Mouse (Mus musculus) B cell, adult 2 months (primary cell): ENCODE results near the gene 4930404N11Rik.

Source experiments
- DNase-seq, 2 experiments: peaks; one replicate each; pipeline ENCODE4 v3.0.0; 2022

Gene 4930404N11Rik

DNA sequence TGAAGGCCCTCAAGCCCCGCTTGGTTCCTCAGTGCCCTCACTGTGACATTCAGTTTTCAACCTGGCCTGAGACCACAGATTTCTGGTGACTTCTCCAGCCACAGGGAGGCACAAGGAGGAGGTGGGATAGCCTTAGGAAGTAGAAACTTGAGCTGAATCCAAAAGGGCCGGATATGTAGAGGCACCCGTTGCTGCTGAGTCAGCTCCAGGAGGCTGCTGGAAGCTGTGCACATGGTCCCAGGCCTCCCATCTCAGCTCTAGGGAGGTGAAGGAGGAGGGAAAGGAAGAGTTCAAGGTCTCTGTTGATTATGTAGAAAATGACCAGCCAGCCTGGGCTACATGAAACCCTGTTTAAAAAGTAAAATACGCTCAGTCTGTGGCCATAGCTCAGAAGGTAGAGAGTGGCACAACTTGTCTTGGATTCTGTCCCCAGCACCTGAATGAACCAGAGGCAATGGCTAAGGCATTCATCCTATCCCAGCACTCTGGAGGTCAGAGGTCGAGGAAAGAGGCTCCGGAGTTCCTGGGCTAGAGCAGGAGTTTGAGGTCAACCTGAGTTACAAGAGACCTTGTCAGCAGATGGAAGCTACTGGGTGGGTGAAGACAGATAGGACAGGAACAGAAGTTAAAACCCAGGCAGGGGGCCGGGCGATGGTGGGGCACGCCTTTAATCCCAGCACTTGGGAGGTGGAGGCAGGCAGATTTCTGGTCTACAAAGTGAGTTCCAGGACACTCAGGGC is 10.7 kb downstream of the 4930404N11Rik start:
- DNase-seq: no peak

DNA sequence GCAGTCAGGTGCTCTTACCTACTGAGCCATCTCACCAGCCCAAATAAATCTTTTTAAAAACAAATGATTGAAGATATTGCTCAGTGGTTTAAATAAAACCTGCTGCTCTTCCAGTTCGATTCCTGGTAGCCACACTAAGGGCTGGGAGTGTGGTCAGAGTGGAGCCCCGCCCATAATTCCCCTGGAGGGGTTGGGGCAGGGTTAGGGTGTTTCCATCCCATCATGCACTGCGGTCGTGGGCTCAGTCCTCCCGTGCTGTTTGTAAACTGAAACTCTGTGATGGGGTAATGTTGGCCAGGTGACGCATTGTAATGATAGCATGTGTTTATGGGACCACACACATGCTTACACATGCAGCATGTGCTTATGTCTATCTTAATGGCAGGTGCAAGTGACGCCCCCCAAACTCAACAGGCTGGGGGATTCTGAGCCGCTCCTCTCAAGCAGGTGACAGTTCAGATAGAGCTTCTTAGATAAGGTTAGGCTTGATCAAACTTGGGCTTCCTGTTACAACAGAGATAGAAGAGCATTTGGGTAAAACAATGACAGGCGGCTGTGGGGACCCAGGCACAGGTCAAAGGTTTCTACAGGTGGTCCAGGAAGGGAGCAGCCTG is 13.8 kb downstream of the 4930404N11Rik start:
- DNase-seq: peak; percentile 36 to 47

DNA sequence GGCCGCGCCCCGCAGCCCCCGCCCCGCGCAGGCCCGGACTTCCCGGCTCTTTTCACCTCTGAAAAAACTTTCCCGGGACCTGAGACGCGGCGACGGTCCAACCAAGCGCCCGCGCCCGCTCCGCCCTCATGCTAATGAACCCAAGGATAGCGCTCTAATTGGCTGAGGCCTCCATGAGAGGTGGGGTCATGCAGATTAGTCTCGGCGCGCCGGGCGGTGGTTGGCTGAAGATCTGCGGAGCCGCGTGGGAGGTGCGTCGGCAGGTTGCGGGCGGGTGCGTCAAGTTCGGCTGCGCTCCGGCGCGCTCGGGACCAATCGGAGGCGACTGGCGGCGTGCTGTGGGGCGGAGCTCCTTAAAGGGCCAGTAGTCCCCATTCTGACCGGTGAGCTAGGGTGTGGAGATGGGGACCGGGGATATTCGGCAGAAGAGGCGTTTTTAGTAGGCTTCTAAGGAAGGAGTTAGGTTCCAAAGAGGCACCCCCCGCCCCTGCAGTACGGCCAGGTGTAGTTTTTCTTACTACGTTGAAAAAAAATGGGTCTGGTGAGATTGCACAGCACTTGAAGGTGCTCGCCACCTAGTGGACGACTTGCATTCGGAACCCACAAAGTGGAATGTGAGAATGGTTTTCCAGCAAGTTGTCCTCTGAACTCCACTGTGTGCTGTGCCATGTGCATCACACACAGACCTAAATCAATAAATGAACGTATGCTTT is 15.1 kb downstream of the 4930404N11Rik start, which contains the start of gene Hmg20b:
Gene Hmg20b, minus strand, starts transcription at position 130 of the 713 bp plus-strand sequence.
- DNase-seq: peak; percentile 97 to 98

DNA sequence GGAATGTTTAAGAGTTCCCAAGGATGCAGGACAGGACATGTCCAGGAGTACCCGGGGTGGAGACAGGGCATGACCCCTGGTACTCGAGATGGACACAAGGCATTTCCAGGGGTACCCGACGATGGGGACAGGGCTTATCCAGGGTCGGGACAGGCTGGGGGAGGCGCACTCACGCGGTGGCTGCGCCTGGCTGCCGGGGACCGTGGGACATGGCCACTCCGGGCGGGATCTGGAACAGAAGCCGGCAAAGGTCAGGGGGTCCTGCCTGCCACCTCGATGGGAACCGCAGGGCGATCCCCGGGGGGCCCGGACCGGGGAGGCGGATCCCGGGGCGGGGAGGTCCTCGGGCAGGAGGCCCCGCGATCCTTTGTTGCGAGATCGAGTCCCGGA is 15.7 kb downstream of the 4930404N11Rik start:
- DNase-seq: peak in 1 of 2 experiments; percentile 26

DNA sequence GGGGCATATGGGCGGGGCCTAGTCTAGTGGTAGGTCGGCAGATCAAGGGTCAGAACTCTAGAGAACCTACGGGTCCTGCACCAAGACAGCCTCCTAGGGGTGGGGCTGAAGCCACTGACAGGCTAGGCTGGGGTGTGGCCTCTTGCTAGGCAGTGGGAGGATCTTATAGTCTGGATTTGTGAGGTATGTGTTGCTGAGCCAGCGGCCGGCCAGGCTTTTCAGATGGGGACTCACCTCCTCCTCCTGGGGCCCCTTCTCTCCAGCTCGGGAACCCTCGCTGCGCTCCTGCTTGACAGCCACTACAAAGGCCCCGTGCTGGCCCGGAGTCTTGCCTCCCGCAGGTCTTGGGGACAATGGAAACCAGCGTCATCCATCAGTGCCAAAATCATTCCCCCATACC is 16.5 kb downstream of the 4930404N11Rik start:
- DNase-seq: peak; percentile 30 to 35

DNA sequence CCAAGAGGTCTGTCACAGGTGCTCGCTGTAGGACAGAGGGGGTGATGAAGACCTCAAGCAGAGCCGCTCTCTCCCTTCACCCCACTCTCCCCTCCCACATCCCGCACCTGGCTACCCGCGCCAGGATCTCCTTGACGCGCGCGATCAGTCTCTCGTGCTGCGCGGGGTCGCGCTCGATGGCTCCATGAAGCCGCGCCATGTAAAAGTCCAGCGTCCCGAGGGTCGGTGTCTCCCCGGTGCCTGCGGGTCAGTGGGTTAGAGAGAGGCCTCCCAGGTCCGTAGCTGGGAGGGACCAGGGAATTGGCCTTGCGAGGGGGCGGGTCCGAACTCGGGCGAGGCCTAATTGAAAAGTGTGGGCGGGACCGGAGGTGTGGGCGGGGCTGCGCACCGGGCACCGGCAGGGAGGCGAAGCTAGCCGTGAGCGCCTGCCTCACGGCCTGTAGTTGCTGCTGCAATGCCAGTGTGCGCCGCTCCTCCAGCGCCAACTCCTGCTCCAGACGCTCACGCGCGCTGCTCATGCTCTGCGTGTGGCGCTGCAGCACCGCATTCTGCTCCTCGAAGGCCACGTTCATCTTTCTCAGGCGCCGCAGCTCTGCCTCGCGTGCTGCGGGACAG is 19.1 kb downstream of the 4930404N11Rik start:
- DNase-seq: peak; percentile 73 to 74

DNA sequence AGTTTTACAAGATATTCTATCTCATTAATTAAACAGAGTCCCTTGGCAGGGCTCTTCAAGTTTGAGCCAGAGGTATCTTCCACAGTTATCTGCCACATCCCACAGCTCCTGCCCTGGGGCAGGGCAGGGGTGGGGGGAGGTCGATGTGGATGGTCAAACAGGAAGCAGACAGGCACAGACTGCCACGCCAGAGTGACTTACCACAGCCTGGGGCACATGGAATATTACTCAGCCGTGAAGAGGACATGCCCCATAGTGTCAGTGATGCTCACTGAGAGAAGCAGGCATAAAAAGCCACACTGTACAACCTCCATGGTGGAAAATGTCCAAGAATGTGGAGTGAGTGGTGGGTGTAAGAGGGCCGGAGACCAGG is 20.5 kb downstream of the 4930404N11Rik start:
- DNase-seq: no peak

DNA sequence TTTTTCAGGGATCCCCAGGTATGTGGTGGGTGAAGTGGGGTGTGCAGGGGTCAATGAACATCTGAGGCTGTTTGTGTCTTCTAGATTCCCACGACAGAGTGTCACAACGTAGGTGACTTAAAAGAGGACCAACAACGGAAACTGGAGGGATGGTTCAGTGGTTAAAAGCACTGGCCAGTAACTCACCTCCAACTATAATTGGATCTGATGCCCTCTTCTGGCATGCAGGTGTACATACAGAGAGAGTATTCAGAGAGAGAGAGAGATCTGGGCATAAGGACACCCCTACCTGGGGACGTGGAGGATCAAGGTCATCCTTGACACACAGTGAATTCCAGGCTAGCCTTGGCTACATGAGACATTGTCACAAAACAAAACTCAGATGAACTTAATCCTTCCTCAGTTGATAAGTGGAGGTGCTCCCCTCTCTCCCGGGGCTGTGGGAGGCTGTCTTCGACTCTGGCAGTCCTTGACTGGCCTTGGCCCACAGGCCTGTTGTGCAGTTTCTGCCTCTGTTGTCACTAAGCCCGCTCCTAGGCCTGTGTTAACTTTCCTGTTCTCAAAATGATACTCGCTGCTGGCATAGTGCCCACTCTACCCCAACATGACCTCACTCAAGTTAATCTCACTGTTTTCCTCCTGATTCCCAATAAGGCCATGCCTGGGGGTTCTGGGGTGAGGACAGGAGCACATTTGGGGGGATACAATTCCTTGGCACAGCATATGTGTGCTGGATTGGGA is 21.0 kb downstream of the 4930404N11Rik start:
- peak; percentile 55 to 59 for DNase-seq

DNA sequence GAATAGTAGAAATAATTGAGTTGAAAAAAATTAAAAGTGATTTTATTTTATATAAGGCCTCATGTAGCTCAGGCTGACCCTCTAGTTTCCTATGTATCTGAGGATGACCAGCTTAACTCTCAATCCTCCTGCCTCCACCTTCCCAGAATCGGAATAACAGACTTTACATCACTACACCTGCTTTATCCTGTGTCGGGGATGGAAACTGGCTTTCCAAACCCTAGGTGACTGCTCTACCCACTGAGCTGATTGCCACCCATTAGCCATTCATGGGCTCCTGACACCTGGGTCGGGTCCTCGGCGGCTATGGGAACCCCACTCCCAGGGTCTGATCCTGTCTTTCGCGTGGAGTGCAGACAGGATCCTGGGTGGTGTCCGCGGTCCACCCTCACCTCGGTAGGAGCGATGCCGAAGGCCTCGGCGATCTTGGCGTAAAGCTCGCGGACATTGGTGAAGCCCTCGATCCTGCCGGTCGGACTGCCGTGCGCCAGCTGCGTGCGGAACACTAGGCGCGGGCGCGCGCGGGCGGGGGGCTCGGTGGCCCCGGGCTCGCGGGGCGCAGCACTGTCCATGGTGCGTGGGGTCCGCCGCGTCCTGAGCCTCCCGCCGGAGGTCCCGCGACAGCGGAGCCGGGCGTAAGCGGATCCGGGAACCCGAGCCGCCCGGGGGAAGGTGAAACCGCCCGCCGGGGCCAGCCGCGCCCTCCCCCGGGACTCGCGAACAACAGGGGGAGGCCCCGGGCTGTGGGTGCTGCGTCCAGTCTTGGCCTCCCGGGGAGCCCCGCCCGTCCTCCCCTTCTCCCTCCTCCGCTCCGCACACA is 22.7 kb downstream of the 4930404N11Rik start, which contains the start of gene Gipc3:
Gene Gipc3, minus strand, starts transcription at position 581 of the 820 bp plus-strand sequence.
- DNase-seq: peak; percentile 40 to 51

DNA sequence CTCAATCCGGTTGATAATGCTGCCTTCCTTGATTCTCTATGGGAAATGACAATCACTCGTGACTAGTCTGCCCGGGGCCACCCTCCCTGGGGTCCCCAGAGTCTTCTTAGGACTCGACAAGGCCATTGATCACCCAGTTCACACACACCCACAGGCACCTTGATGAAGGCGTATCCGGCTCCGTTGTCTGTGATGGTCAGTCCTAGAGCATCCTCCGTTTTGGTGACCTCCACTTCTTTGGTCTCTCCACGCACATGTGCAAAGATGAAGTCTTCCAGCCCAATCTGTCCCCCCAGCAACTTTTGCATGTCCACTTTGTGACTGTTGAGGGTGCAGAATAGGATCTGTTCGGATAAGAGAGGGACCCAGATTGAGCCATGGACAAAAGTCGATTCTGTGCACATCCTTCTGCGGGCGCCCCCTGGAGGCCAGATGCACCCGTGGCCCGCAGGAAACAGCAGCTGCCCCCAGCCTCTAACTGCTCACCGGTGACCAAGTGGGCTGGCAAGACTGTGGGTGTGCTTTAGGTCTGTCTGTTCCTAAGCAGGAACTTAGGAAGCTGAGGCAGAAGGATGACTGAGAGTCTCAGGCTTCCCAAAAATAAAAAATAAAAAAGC is 24.2 kb downstream of the 4930404N11Rik start:
- peak; percentile 87 to 88 for DNase-seq

DNA sequence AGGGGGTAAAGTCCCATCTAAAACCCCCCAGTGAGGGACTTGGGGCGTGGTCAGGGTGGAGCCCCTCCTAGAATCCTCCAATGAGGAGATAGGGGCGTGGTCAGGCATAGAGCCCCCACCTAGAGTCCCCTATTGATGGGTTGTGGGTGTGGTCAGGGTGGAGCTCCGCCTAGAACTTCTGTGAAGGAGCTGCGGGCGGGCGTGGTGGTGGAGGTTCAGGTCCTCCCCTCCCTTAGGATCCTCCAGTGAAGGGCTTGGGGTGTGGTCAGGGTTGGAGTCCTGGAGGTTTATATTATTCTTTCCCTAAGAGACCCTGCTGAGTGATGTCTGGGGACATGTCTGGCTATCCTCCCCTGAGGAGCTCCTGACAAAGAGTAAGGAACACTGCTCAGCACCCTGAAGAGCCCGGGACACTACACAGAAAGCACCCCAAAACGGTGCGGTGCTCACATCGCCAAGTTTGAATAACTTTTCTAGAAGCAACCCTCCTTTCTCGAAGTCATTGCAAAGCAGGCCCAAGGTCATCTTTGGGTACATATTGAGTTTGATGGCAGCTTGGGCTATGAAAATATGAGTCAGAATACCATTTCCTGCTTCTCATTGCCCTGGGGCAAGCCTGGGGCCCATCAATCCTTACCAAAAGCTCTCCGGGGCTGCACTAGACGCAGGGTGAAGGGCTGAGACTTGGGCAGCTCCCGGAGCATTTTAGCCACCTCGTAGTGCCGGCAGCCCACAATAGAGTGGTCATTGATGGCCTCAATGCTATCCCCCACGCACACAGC is 24.9 kb downstream of the 4930404N11Rik start:
- no peak for DNase-seq

DNA sequence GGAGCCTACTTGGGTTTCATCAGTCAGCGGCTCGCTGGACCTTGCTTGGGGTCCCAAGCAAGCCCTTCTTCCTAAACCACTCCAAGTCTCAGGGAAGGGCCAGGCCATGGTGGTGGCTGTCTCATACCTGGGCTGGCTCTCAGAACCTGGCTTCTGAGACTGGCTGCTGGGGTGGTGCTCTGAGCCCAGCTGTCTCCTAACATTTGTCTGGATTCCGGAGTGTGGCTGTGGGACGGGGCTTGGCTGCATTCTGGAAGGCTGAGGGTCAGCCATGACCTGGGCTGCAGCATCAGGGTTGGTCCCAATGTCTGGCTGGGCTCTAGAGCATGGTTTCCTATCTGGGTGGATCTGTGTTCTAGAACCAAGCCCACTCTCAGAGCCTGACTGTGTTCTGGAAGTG is 29.1 kb downstream of the 4930404N11Rik start:
- no peak for DNase-seq

DNA sequence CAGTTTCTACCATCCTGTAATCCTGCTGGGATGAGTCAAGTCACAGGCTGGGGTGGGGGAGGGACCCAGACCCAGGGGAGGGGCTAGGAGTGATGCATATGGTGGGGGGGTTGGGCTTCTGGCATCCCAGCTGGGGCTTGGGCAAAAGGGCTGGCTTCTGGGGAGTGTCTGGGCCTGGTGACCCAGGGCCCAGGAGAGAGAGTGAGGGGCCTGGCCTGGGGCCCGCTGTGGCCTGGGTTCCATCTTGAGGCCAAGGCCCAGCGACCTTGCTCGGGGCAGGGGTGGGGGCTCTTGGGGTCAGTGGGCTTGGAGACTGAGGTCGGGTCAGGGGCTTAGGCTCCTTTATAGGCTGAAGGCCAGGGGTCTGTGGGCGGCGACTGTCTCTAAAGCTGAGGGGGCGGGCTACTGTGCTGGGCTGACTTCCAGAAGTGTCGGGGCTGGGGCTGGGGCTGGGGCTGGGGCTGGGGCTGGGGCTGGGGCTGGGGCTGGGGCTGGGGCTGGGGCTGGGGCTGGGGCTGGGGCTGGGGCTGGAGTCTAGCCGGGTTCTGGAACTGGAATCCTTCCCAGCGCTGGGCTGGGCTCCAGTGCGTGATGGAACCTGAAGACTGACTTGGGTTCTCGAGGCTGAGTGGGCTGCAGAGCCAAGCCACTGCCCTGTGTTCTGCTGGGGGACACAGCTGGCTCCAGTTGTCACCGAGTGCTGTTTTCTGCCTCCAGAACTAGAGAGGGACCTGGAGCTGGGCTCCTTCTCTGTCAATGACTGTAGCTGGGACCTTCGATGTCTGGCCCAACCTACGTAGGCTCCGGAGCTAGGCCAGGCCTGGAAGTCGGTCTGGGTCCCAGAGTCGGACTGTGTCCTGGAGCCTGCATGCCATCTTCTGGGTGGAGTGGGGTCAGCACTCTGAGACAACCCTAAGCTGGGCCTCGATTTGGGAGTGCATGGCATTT is 29.9 kb downstream of the 4930404N11Rik start:
- no peak for DNase-seq

DNA sequence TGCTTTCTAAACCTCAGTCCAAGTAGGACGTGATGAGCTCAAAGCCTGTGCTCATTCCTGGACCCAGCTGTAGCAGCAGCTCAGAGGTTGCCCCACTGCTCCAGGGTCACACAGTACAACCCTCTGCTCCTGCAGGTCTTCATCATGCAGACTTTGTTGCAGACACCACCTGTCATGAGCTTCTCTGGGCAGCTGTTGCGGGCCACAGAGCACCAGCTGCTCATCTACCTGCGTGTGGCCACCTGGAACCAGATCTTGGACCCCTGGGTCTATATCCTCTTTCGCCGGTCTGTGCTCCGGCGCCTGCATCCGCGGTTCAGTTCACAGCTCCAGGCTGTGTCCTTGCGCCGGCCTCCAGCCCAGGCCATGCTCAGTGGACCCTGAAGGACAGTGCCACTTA is 31.3 kb downstream of the 4930404N11Rik start:
- no peak for DNase-seq

DNA sequence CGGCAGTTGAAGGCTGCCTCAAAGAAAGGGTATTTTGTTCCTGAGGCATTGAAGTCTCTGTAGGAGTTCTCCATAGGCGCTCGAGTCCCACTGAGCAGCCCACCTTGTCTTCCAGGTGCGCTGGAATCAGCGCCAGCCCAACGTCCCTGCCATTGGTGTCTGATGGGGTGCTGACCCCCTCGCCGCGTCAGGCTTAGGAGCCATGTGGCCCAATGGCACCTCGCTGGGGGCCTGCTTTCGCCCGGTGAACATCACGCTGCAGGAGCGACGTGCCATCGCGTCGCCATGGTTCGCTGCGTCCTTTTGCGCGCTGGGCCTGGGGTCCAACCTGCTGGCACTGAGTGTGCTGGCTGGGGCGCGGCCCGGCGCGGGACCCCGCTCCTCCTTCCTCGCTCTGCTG is 33.3 kb downstream of the 4930404N11Rik start:
- no peak for DNase-seq

DNA sequence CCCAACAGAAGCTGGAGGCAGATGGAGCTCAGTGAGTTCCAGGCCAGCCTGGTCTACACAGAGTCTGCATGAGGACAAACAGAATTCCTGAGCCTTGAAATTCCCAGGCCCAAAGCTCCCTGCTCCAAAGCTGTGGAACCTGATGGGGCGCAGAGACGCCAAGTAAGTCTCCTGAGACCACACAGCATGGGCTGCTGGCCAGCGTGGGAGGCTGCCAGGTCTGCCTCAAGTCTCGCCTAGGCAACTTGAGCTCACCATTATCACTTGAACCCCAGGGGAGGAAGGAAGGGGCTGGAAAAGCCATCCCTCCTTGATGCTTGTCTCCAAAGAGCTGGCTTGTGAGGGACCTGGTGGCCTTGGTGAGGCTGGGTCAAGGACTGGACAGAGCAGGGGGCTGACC is 35.6 kb downstream of the 4930404N11Rik start:
- no peak for DNase-seq

DNA sequence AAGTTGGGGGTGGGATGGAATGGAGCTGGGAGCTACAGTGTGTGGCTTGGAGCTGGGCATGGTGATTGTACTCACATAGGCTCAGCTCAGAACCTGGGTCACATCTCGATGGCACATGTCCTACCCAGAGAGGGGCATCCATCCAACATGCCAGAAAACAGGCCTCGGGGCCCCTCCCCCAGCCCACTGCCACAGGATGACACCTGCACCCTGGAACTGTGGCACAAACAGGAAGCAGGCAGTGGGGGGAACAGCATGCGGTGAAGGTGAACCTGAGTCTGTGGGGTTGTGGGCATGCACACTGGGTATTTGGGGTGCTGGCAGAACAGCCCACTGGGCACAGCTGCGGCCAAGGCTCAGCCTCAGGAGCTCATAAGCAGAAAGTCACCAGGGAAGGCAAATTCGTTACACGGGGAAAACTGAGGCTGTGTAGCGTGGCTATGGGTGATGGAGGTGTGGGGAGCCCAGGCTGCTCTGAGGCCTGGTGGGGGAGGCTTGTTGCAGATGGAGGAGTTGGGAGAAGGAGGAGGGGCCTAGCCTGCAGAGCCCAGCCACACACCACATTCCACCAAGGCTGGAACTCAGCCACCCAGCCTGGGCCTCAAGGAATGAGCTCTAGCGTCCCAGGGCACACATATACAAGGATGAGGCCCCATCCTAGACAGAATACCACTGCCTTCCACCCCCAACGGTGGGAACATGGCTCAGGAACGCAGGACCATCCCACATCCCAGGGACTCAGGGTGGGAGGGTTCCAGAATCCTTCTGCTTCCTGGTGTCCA is 36.2 kb downstream of the 4930404N11Rik start:
- DNase-seq: peak; percentile 61 to 72

DNA sequence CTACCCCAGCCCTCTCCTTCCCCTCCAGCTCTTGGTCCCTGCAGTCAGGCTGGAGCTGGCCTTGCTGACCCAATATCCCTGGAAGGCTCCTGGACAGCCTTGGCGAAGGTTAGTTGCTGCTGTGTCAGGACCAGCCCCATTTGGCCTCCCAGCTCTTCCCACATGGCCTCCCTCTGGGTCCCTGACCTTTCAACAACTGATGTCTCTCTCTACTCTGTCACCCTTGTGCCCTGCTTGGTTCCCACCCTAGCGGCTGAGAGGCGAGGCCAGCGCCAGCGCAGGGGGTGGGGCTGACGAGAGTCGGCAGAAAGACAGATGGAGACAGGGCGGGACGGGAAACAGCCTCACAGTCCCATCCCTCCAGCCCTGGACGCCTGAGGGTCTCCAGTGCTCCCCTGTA is 37.2 kb downstream of the 4930404N11Rik start, which contains the start of gene Tbxa2r:
Gene Tbxa2r, plus strand, starts transcription at position 346 of the 400 bp plus-strand sequence.
- peak; percentile 54 to 59 for DNase-seq
